Mouse (Mus musculus) CH12.LX (cell line): ENCODE results near the gene Irf8. TPM values are rescaled to one million over a fixed set of nuclear protein-coding genes. Genes with fewer than 3 reads are reported as not detected.

Source experiments
- DNase-seq: peaks from one replicate; pipeline ENCODE4 v3.0.0-alpha.2; 2013; ENCODE audit errors: extremely low read depth
- H3K27ac ChIP-seq: 2 replicates; pipeline ENCODE4 v1.5.1; 2012; ENCODE audit warnings: low read depth, mild to moderate bottlenecking, control low read depth, moderate library complexity; ENCODE audit not compliant: insufficient read depth
- H3K27me3 ChIP-seq: replicated peaks from 2 replicates; pipeline ENCODE3; 2012; ENCODE audit warnings: inconsistent platforms
- H3K36me3 ChIP-seq, 2 experiments: replicated peaks in 1 of 2; 2 replicates each; pipeline versions ENCODE3 to v1.6.1; 2012; ENCODE audit warnings: inconsistent platforms in 1 of 2, low read length in 1 of 2, mild to moderate bottlenecking in 1 of 2, mixed read lengths in 1 of 2, moderate library complexity in 1 of 2; ENCODE audit not compliant: control insufficient read depth in 1 of 2, insufficient read depth in 1 of 2
- H3K4me1 ChIP-seq, 2 experiments: 2 replicates each; pipeline ENCODE4 v1.6.1; 2012; ENCODE audit warnings: inconsistent platforms in 1 of 2, moderate library complexity in 1 of 2; ENCODE audit not compliant: insufficient read depth in 2 of 2, control insufficient read depth in 1 of 2
- H3K4me2 ChIP-seq: 2 replicates; pipeline ENCODE4 v1.6.1; 2012; ENCODE audit warnings: low read depth, mild to moderate bottlenecking, control low read depth; ENCODE audit not compliant: poor library complexity, insufficient read depth, severe bottlenecking
- H3K4me3 ChIP-seq, 3 experiments: fragments of 150-350 bp in 1 of 3; sonication (generic) in 1 of 3; replicated peaks in 1 of 3; 2 replicates each; pipeline versions ENCODE3 to v1.5.1; 2011 to 2012; ENCODE audit warnings: low read depth in 2 of 3, low read length in 2 of 3, mild to moderate bottlenecking in 2 of 3, moderate library complexity in 2 of 3, control low read depth in 1 of 3, improper control_type of control experiment in 1 of 3, inconsistent platforms in 1 of 3, mixed read lengths in 1 of 3; ENCODE audit not compliant: poor library complexity in 1 of 3
- H3K79me2 ChIP-seq: replicated peaks from 2 replicates; pipeline ENCODE4 v1.6.1; 2012; ENCODE audit warnings: mild to moderate bottlenecking, moderate library complexity; ENCODE audit not compliant: control insufficient read depth, poor library complexity, insufficient read depth, severe bottlenecking; ENCODE audit errors: extremely low read depth
- H3K9ac ChIP-seq: 2 replicates; pipeline ENCODE4 v1.6.1; 2012; ENCODE audit warnings: low read depth, mild to moderate bottlenecking, control low read depth, moderate library complexity; ENCODE audit not compliant: insufficient read depth
- H3K9me3 ChIP-seq: replicated peaks from 2 replicates; pipeline ENCODE3; 2012; ENCODE audit warnings: low read length, inconsistent platforms, mixed read lengths
- CHD1 ChIP-seq: IDR thresholded peaks from 2 replicates; pipeline ENCODE4 v1.6.1; 2012; ENCODE audit warnings: low read depth, low read length, improper control_type of control experiment, inconsistent platforms
- ELF1 ChIP-seq: IDR thresholded peaks from 2 replicates; pipeline ENCODE4 v1.6.1; 2014; ENCODE audit warnings: low read depth, mild to moderate bottlenecking, inconsistent platforms, low read length, improper control_type of control experiment
- EP300 ChIP-seq: IDR thresholded peaks from 2 replicates; pipeline ENCODE4 v1.6.1; 2011; ENCODE audit warnings: low read length, improper control_type of control experiment
- HCFC1 ChIP-seq: IDR thresholded peaks from 2 replicates; pipeline ENCODE4 v1.6.1; 2012; ENCODE audit warnings: low read depth, mild to moderate bottlenecking, inconsistent platforms, low read length, improper control_type of control experiment
- IRF4 ChIP-seq: IDR thresholded peaks from 2 replicates; pipeline ENCODE4 v1.6.1; 2014; ENCODE audit warnings: low read depth, mild to moderate bottlenecking, inconsistent platforms, low read length, improper control_type of control experiment
- JUN ChIP-seq: IDR thresholded peaks from 2 replicates; pipeline ENCODE4 v1.6.1; 2011; ENCODE audit warnings: low read depth, mild to moderate bottlenecking, low read length, improper control_type of control experiment, moderate library complexity; ENCODE audit not compliant: insufficient read depth
- JUND ChIP-seq: conservative IDR thresholded peaks from 2 replicates; pipeline ENCODE4 v1.6.1; 2011; ENCODE audit warnings: low read depth, low read length, improper control_type of control experiment
- MEF2A ChIP-seq: IDR thresholded peaks from 2 replicates; pipeline ENCODE4 v1.6.1; 2014; ENCODE audit warnings: low read depth, mild to moderate bottlenecking, inconsistent platforms, low read length, improper control_type of control experiment, borderline replicate concordance
- PAX5 ChIP-seq: IDR thresholded peaks from 2 replicates; pipeline ENCODE4 v1.6.1; 2012; ENCODE audit warnings: low read length, inconsistent platforms, mixed read lengths
- RAD21 ChIP-seq: IDR thresholded peaks from 2 replicates; pipeline ENCODE4 v1.6.1; 2011; ENCODE audit warnings: low read depth, mild to moderate bottlenecking, low read length, improper control_type of control experiment, moderate library complexity
- RCOR1 ChIP-seq: conservative IDR thresholded peaks from 2 replicates; pipeline ENCODE4 v1.6.1; 2012; ENCODE audit warnings: low read depth, mild to moderate bottlenecking, inconsistent platforms, low read length, improper control_type of control experiment
- SMC3 ChIP-seq: IDR thresholded peaks from 2 replicates; pipeline ENCODE4 v1.6.1; 2011; ENCODE audit warnings: low read depth, low read length, improper control_type of control experiment
- TCF12 ChIP-seq: IDR thresholded peaks from 2 replicates; pipeline ENCODE4 v1.6.1; 2014; ENCODE audit warnings: low read depth, mild to moderate bottlenecking, inconsistent platforms, low read length, improper control_type of control experiment
- UBTF ChIP-seq: IDR thresholded peaks from 2 replicates; pipeline ENCODE4 v1.6.1; 2012; ENCODE audit warnings: low read depth, mild to moderate bottlenecking, inconsistent platforms, low read length, improper control_type of control experiment, moderate library complexity
- USF1 ChIP-seq: IDR thresholded peaks from 2 replicates; pipeline ENCODE4 v1.6.1; 2014; ENCODE audit warnings: low read depth, mild to moderate bottlenecking, inconsistent platforms, low read length, improper control_type of control experiment
- USF2 ChIP-seq: conservative IDR thresholded peaks from 2 replicates; pipeline ENCODE4 v1.6.1; 2011; ENCODE audit warnings: low read depth, low read length, improper control_type of control experiment
- ZNF384 ChIP-seq: IDR thresholded peaks from 2 replicates; pipeline ENCODE4 v1.6.1; 2012; ENCODE audit warnings: low read depth, low read length, improper control_type of control experiment, inconsistent platforms
- dilution Hi-C: fragments of 300-500 bp; cut with MboI; formaldehyde crosslinking; loops from 2 replicates; pipeline ENCODE4 v1.14.3; 2020; ENCODE audit warnings: low sequenced_read_pairs; ENCODE audit not compliant: extremely low pct_unique_long_range_greater_than_20kb, extremely low pct_ligation_motif_present
- in situ Hi-C: fragments of 300-500 bp; cut with MboI; formaldehyde crosslinking; loops from 3 replicates; pipeline ENCODE4 v1.14.3; 2019; ENCODE audit warnings: low sequenced_read_pairs, low pct_ligation_motif_present, low pct_unique_long_range_greater_than_20kb, mixed read lengths
- polyA plus RNA-seq: library from polyadenylated mRNA; unstranded; fragments of >175 nt; gene quantifications from 2 replicates; pipeline ENCODE4 v1.2.1, GENCODE M21; 2012; ENCODE audit warnings: low read depth; ENCODE audit not compliant: insufficient read length
- total RNA-seq, 2 experiments: library from RNA; depleted of rRNA; stranded (reverse); fragments of 300-350 nt in 1 of 2; fragments of >200 nt in 1 of 2; gene quantifications; 2 replicates each; pipeline ENCODE4 v1.2.3; 2012 to 2014

Gene Irf8
- total and polyA plus RNA-seq, 3 experiments, result 13.3 to 34.3 (median 17.7) TPM

- Histone ChIP-seq H3K79me2 (no peaks in the 10 kb centered on the region), H3K9ac (no peak overlapping the region; the same call in 1 of the 2 replicates), H3K27me3 (peaks cover 16% of the 10 kb centered on the region), H3K4me2 (peak overlapping the region; percentile 68; the same call in 1 of the 2 replicates), H3K9me3 (no peaks in the 10 kb centered on the region), H3K36me3 (no peaks in the 10 kb centered on the region), H3K4me3 (no peak overlapping the region)
- DNase-seq, result no peak
- dilution Hi-C loops, result no loop called here
- in situ Hi-C loops, result no loop called here
- no peak for TF ChIP-seq RAD21
- TF ChIP-seq ZNF384, result peak; percentile 62
- peak; percentile 33; the same call in 1 of the 2 replicates for TF ChIP-seq IRF4
- no peak for TF ChIP-seq JUN
- 0 out of 2 replicates have a peak, but pooled peaks have one; percentile 24 for TF ChIP-seq TCF12
- peak; percentile 41; the same call in 1 of the 2 replicates for TF ChIP-seq EP300
- TF ChIP-seq HCFC1, result no peak
- TF ChIP-seq RCOR1, result no peak
- TF ChIP-seq MEF2A, result peak; percentile 50; the same call in 1 of the 2 replicates
- TF ChIP-seq ELF1, result peak; percentile 40
- TF ChIP-seq USF2, result no peak
- TF ChIP-seq CHD1, result no peak
- TF ChIP-seq, all 38 proteins: peak for 6
- Histone ChIP-seq H3K27ac (no peak overlapping the region; the same call in 1 of the 2 replicates), H3K4me1 (peaks cover 6 to 18% of the 10 kb centered on the region in 2 experiments)
These were observed 21.0 kb upstream of the Irf8 start for GRCm38 (mm10) chr8:120715200-120715599.

GRCm38 (mm10) chr8:120715996-120716680 is 20.0 kb upstream of the Irf8 start:
- H3K9me3 ChIP-seq, result no peaks in the 10 kb centered on the region
- no peak for DNase-seq
- H3K9ac ChIP-seq, result no peak overlapping the region
- no peaks in the 10 kb centered on the region for H3K36me3 ChIP-seq
- H3K27ac ChIP-seq, result peak overlapping the region; percentile 31; the same call in 1 of the 2 replicates
- no peak overlapping the region for H3K4me2 ChIP-seq
- H3K79me2 ChIP-seq, result no peaks in the 10 kb centered on the region
- peaks cover 18% of the 10 kb centered on the region for H3K27me3 ChIP-seq
- peaks cover 8 to 21% of the 10 kb centered on the region in 2 experiments for H3K4me1 ChIP-seq
- no peak for TF ChIP-seq JUND
- TF ChIP-seq TCF12, result no peak
- no peak for TF ChIP-seq SMC3
- no peak for TF ChIP-seq MEF2A
- no peak for TF ChIP-seq USF1
- no peak for TF ChIP-seq CHD1
- TF ChIP-seq PAX5, result no peak
- no peak for TF ChIP-seq UBTF
- TF ChIP-seq, all 38 proteins: peak for 0
- dilution Hi-C loops, result no loop called here
- peak overlapping the region in 1 of 3 experiments; percentile 15 for H3K4me3 ChIP-seq
- in situ Hi-C loops, result no loop called here
